Mouse (Mus musculus) testis, adult 10 weeks (tissue): ENCODE measurements around the gene Csn1s1. TPM values are rescaled to one million over a fixed set of nuclear protein-coding genes. Genes with fewer than 3 reads are reported as not detected.

Experiments used
- polyA plus RNA-seq: library from polyadenylated mRNA; stranded (reverse); fragments of 350-450 nt; fragmentation: Illumina TruSeq; extraction: RNeasy Lipid Tissue Mini Kit (QIAGEN cat#74804); gene quantifications from one replicate; pipeline ENCODE4 v1.2.3, GENCODE M21; 2014; ENCODE audit warnings: low read depth, low replicate concordance

Gene Csn1s1
- not detected for polyA plus RNA-seq

DNA sequence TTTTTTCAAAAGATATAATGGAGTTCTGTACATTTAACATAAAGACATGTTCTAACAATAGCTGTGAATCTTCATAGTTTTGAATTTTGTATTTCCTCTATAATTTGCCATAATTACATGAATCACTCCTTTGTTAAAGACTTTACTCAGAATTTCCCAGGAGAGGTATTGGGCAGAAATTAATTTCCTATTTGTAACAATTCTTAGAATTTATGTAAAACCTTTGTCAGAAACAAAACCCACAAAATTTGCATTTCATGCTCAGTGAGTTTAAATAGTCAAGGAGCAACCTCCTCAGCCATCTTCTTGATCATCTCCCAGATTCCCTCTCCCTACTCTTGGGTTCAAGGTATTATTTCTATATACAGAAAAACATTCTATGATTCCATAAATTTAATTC lies at the start of gene Csn1s1:
Csn1s1 (plus strand) TSS at position 301 of the 400 bp plus-strand sequence.

DNA sequence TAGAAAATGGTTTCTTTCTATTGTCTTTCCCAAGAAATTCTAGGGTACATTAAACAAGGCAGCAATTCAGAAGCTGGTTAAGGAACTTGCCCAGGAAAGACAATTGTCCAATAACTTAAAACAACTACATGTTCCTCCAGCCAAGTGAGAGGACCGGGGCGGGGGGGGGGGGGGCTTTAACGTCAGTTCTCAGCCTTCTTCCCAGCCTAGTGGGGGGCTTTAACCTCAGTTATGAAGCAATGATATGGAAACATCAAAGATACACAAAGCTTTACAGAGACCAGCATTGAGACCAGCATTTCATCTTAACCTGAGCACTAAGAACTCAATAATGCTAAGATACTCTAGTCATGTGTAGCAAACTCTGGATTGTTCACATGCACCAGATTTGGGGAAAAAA lies 33.5 kb downstream of the Csn1s1 start, which contains the start of gene Csn2:
Csn2 (minus strand) TSS at position 101 of the 400 bp plus-strand sequence.

Other genes starting within 250 kb of the Csn1s1 start
- gene Ugt2b38, start 242.0 kb upstream of the Csn1s1 start, polyA plus RNA-seq, result not detected
- not detected for gene Ugt2a2, start 183.9 kb upstream of the Csn1s1 start, polyA plus RNA-seq
- not detected for gene Gm43638, start 179.4 kb upstream of the Csn1s1 start, polyA plus RNA-seq
- not detected for gene Ugt2a1, start 175.3 kb upstream of the Csn1s1 start, polyA plus RNA-seq
- gene Sult1b1, start 128.0 kb upstream of the Csn1s1 start, polyA plus RNA-seq, result 0.63 TPM
- 0.50 TPM for gene Sult1d1, start 97.2 kb upstream of the Csn1s1 start, polyA plus RNA-seq
- 76.8 TPM for gene Sult1e1, start 74.6 kb upstream of the Csn1s1 start, polyA plus RNA-seq
- gene Csn2, start 33.4 kb downstream of the Csn1s1 start, polyA plus RNA-seq, result 0.29 TPM
- not detected for gene Csn1s2a, start 108.4 kb downstream of the Csn1s1 start, polyA plus RNA-seq
- gene Csn1s2b, start 141.9 kb downstream of the Csn1s1 start, polyA plus RNA-seq, result 0.91 TPM
- gene Prr27, start 159.5 kb downstream of the Csn1s1 start, polyA plus RNA-seq, result 299 TPM
- 0.35 TPM for gene Odam, start 218.8 kb downstream of the Csn1s1 start, polyA plus RNA-seq